Mouse (Mus musculus): Measurements from ENCODE around the gene Cpxm1. TPM values are rescaled to one million over a fixed set of nuclear protein-coding genes. Genes with fewer than 3 reads are reported as not detected.

Gene Cpxm1
- total RNA-seq (2022): 1 to 10 TPM; 2.6 to 5.2 (median 3.8) TPM

DNA sequence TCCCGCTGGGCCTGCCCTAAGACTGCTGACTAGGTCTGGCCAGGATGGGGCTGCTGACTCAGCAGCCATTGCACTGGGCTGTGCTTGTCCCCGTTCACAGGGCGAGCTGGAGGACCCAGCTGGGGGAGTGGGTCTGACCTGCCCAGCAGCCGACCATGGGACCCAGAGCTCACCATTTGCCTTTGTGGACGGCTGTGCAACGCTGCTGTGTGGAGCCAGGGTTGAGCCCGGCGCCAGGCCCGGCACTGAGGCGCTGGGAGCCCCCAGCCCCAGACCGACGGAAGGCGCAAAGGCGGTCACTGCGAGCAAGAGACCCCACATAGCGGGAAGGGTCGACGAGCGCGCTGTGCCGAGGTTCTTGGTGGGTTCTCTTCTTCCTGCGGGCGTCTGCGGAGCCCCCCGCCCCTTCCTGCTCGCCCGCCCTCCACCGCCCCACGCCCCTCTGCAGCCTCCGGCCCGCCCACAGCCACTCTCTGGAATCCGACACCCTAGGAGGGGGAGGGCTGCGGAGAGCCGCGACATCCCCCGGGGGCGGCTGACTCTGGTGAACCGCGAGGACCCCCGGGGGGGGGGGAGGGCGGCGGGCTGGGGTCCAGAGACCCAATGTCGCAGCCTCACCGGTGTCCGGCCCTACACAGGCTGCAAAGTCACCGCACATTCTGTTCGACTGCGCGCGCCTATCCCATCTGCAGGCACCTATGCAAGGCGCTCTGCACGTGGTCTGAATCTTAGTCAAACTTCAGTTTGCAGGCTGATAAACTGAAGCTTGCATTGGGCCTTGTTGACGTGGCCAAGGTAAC lies at the start of gene Cpxm1:
Cpxm1 (minus strand) TSS at position 389 of the 800 bp plus-strand sequence.
- DNase-seq (ENCODE audit: low spot score): no peak

DNA sequence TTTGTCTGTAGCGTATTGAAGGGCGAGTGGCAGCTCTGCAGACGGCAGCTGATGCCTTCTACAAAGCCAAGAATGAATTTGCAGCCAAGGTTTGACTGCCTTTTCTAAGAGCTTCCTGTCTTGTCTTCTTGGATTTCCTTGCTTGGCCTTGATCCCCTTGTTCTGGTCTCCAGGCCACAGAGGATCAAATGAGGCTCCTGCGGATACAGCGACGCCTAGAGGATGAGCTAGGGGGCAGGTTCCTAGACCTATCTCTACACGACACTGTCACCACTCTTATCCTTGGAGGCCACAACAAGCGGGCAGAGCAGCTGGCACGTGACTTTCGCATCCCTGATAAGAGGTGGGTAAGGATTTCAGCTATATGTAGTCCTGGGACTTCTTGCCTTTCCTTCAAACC lies 44.8 kb upstream of the Cpxm1 start:
- DNase-seq (ENCODE audit: low spot score): no peak

DNA sequence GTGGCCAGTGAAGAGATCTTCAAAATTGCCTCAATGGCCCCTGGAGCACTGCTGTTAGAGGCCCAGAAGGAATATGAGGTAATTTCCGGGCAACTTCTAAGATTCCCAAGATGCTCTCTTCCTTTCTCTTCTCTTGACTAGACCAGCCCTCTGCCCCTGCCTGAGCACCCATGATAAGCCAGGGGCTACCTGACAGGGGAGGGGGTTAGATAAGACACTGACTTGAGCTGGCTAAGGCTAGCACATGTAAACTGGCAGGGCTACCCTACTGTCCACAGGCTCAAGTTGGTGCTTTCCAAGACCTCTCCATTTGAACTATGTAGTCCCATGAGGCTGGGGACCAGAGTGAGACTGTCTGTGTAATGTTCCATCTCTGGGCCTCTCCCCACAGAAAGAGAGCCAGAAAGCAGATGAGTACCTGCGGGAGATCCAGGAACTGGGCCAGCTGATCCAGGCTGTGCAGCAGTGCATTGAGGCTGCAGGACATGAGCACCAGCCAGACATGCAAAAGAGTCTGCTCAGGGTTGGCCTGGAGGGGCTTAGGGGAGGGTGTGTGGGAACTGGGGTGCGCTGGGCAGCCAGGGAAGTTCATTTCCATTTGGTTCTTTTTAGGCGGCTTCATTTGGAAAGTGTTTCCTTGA lies 42.6 kb upstream of the Cpxm1 start:
- DNase-seq (ENCODE audit: low spot score): no peak

DNA sequence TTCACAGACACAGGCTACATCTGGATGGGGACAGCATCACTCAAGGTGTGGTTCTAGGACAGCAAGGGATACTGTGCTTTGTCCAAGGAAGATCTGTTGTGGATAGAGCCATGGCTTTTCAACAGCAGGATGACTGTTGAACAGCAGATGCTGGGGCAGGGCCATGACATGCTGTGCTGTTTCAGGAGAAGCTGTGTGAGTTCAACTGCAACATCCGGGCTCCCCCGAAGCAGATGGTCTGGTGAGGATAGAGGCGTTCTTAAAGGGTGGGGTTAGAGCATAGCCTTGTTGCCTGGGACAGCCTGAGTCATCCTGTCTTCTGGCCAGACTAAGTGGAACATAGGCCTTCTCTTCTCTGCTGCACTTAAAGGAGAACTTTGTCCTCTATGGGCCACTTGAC lies 41.5 kb upstream of the Cpxm1 start:
- DNase-seq (ENCODE audit: low spot score): no peak

DNA sequence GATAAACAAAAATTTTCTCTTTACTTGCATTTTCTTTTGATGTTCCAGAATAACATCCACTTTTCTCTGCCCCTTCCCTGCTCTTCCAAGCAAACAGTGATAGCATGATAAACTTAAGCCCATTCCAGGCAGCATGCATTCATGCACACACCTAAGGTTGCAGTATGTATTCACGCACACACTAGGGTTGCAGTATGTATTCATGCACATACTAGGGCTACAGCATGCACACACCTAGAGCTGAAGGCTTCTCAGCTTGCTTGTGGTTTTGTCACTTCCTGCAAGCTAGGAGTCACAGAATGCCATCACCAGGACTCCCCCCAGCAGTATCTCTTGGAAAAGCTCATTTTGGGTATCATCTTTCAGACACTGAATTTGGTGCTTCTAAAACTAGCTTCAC lies 39.4 kb upstream of the Cpxm1 start:
- no peak for DNase-seq (ENCODE audit: low spot score)

DNA sequence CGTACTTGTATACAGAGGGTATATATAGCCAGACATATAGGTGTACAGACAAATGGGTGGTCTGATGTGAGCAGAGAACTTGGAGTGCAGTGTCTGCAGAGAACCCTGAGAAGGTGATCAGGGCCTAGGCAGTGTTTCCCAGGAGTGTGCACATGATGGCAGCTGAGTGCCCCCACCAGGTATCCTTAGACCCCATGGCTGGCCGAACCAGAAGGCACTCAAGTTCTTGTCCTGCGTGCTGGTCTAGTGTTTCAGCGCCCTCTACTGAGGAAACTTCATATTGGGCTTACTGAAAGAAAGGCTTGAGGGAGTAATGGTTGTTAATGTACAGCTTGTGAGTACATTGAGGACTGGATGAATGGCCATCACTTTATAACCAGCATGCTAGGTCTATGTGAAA lies 35.8 kb upstream of the Cpxm1 start:
- peak; percentile 55 for DNase-seq (ENCODE audit: low spot score)

DNA sequence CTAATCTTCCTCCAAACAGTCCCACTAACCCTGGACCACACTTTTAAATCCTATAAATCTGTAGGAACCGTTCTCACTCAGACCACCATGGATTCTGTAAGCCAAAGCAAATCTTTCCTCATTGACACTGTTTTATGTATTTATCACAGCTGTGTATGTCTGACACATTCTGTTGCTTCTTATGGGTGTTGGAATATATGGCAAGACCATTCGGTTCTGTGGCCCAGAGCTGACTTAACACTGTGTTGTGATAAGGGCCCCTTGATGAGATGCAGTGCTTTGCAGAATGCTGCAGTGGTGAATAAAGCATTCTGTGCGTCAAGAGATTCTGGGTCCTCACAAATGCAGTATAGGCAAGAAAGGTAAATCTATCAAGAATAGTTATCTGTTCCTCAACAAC lies 34.8 kb upstream of the Cpxm1 start:
- no peak for DNase-seq (ENCODE audit: low spot score)

DNA sequence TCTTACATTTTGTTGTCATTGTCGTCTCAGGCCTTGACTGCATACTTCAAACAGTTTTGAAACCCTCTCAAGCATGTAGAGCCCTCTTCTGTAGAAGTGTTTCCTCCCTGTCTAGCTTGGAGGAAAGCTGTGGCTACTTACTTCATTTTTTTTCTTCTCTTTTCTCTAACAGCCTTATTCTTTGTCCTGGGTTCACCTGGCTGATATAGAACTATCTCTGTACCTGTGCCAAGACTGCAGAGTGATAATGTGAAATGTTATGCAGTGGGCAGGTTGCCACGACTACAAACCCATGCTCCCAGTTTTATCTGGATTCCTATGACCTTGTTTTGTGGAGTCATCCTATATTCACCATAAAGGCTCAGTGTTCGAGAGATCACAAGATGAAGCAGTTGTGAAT lies 33.1 kb upstream of the Cpxm1 start:
- DNase-seq (ENCODE audit: low spot score): no peak

DNA sequence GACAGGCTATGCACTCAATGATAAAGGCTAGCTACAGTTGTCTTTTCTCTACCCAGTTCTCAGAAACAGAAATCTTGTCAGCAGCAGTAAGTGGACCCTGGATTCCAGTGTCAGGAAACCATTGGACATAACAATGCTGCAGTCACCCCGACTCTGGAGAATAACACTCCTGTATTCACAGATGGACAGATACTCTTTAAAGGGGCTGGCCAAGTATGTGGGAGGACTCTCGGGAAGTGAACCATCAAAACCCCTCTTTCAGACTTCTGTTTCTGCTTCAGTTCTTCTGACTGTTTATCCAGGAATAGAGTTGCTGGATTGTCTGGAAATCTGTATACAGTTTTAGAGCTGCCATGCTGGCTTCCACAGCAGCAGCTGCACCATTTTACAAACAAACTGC lies 32.5 kb upstream of the Cpxm1 start:
- no peak for DNase-seq (ENCODE audit: low spot score)

DNA sequence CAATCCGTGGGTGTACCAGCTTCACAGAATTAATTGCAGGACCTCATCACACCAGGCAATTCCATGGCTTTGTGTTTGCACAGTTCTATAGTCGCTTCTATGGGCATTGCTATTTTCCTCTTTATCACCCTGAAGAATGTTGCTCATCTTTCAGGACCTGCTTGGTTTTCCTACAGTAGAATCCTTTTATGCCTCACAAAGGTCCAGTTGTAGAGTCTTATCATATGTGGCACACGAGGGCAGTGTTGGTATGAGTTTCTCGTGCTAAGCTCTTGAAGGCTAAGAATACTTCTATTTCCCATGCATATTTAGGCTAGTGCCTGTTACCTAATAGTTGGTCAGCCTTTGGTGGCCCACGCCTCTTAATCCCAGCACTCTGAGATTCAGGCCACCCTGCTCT lies 27.7 kb upstream of the Cpxm1 start:
- DNase-seq (ENCODE audit: low spot score): no peak

DNA sequence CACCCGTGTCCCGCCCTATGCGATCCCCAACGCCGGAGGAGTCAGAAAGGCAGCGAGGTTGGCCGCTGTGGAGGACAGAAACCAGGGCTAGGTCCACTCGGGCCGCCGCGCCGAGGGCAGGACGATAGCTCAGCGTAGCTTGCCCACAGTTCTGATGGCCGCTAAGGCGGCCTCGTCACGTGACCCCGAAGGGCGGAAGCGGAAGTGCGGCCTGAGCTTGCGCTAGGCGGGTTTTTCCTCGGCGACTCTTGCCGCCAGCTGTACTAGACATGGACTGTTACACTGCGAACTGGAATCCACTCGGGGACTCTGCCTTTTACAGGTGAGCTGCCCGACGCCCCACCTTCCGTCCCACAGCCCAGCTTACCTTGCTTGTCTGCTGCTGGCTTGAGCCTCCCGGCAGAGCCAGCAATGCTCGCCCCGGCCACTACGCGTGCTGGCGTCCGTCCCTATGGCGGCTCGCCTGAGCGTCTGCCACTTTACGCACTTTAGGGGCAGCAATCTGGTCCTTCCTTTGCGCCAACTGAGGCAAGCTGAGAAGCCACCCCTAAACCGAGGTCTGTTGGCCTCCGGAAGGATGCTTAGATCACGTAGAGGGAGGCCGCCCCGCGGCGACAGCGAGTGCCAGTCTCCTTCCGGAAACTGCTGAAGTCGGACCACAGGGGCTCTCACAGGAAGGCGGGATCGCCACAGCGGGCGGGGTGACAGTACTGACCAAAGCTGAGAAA lies 26.9 kb upstream of the Cpxm1 start, which contains the start of the genes Vps16 and Pced1a:
Vps16 (plus strand) TSS at position 214 of the 728 bp plus-strand sequence.
Pced1a (minus strand) TSS at position 576 of the 728 bp plus-strand sequence.
- peak; percentile 93 for DNase-seq (ENCODE audit: low spot score)

DNA sequence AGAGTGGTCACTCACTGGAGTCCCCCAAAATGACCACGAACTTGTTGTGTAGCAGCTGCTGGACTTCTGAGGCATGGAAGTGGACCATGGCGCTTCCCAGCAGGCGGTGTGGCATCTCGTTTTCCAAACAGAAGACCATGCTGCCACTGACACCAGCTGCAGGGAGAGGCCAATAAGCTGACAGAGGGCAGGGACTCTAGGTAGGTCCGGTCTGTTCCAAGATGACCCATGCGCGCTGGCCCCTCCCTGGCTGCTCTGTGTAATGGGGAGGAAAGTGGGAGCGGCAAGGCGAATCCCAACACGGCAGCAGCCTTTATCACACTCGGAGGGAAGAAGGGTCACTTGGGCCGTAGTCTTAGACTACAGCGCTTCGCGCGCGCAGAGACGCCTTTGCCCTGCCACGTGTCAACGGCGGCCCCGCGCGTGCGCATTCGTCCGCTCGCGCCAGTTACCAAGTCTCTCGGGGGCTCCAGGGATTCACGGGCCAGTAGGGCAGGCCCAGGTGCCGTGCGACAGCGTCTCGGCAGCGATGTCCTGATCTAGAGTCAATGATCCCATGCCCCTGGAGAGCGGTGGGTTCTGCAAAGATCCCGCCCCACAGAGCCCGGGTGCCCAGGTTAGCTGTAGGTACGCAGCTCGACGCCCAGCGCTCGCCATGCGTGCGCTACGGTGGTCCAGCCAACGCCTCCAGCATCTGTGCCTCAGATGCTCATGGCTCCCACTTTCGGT lies 26.2 kb upstream of the Cpxm1 start:
- DNase-seq (ENCODE audit: low spot score): peak; percentile 68

DNA sequence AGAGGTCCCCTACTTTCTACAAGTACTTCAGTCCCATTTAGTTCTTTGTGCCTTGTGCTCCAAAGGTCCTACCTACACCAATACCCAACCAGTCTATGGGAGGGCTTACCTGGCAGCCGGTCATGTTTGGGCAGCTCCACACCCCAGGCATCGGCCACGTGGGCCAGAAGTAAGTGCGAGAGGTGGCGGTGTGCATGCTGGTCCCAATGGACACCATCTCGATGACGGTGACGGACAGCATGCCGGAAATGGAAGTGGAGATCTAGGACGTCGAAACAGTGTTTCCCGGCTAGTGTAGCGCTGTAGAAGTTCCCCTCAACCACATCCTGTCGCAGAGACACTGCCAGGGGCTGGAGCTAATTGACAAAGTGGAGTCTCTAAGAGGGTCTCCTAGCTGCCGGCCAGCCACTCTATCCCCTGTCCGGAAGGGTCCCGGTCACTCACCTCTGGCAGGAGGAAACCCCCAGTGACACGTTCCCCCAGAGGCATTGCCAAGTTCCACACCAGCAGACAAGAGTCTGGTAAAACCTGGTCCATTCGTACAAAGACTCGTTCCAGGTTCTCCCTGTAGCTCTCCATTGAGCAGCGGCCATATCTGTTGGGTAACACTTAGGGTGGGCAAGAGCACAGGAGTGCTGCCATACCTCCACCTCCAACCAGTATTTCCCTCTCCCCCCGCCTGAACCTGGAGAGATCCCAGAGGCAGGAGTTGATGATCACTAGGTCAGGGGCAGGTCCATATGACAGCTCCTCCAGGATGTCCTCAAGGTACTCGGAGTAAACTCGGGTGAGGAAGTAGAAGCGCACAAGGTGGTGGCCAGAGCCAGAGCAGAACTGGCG lies 24.6 kb upstream of the Cpxm1 start:
- DNase-seq (ENCODE audit: low spot score): no peak

DNA sequence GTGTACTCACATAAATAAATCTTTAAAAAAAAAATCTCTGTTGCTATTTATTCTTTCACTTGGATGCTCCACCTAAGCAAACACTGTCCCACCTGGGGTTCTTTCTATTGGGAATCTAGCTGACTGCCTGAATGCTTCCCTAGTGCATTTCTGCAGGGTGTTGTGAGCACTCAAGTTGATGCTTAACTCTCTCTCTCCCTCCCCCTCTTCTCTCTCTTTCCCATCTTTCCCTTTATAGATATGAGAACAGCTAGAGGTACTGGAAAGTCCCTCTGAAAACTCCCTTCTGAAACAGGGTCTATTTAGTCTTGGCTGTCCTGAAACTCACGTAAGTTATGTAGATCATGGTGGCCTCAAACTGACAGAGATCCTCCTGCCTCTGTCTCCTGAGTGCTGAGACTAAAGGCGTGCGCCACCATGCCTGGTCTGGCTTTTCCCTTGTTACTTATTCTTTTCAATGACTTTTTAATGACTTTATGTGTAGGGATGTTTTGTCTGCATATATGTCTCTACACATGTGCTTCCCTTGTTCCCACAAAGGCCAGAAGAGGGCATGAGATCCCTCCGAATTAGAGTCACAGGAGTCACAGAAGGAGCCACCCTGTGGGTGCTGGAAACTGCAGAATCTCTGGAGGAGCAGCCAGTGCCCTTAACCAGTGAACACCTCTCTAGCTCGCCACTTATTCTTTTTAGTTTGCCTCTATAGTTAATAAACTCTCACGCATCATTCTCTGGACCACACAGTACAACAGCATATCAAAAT lies 16.9 kb upstream of the Cpxm1 start:
- DNase-seq (ENCODE audit: low spot score): no peak

DNA sequence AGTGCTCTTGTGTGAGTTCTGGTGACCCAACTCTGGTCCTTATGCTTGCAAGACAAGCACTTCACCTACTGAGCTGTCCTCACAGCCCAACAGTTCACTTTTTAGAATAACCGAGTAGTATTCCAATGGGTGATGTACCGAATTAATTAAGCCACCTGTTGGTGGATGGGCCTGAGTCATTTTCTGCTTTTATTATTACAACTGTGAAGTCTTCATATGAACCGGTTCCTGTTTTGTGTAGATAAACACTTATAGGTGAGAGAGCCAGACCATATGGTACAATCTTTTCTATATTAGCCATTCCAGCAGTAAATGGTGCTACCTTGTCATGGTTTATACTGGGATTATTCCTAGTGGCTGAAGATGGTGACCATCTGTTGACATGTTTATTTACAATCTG lies 15.4 kb upstream of the Cpxm1 start:
- no peak for DNase-seq (ENCODE audit: low spot score)

DNA sequence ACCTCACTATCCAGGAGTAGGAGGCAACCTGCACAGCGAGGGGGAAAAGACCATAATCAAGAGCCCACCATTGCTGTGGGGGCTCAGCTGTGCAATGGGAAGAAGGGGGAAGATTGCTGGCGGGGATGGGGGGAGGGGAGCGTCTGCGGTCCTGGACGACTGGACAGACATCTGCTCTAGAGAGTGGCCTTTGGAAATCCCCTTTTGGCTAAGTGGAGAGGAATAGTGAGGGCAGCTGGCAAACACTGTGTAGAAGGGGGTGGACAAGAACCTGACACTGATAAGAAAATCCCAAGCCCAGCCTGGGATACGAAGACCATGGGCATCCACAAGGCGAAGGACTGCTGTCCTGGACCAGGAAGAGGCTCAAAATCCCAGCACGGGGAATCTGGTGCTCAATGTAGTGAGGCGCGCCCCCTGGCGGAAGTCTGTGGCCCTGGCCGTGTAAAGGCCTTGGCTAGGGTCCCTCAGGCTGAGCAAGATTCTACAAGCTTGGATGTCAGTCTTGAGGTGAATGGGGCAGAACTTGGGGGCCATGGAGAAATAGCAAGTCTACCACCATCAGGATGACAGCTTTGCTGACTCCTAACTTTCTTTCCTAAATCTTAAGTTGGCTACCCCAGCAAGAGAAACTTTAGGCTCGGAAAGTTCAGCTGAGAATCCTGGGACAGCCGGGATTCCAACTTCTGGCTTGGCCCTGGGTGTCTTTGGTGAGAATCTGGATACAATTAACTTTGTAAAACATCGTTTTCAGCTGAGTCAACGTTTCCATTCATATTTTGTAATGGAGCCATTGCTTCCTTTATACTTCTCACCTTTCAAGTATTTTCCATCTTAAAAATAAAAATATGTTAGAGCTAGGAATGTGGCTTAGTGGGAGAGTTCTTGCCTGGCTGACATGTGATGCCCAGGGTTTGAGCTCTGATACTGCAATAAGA lies 14.5 kb upstream of the Cpxm1 start:
- DNase-seq (ENCODE audit: low spot score): peak; percentile 81

DNA sequence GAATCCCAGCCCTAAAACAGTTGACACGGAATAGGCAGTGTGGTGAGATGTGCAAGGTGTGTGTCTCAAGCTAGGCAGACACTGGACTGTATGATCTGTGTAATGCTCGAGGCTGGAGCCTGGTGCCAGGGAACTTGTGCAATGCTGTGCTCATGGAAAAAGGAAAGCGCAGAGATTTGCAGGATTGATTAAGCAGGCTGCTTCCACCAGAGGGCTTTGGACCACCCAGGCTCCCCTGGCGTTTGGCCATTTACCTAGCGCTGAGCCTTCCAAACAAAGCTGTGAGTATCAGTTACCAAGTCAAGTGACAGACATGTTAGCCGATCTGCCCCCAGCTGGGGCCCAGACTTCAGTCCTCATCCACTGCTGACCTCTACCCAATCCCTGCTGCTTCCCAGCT lies 10.8 kb upstream of the Cpxm1 start:
- no peak for DNase-seq (ENCODE audit: low spot score)

DNA sequence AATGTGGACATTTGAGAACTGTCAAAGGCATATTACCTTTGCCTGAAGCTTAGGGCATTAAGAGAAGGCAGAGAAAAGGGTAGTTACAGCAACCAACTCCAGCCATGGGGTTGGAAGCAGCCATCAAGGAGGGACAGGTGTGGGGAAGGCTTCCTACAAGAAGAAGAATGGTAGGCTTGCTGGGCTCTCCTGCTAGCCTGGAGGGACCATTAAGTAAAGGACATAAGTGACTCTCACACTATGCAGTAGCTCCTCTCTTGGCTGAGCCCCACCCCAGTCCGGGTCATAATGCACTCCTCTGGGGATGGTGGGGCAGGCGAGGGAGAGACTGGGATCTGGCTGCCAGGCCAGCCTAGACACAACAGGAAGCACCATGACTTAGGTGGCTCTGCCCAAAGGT lies 8.8 kb upstream of the Cpxm1 start, which contains the start of gene Tmem239:
Tmem239 (plus strand) TSS at position 301 of the 400 bp plus-strand sequence.
- no peak for DNase-seq (ENCODE audit: low spot score)

DNA sequence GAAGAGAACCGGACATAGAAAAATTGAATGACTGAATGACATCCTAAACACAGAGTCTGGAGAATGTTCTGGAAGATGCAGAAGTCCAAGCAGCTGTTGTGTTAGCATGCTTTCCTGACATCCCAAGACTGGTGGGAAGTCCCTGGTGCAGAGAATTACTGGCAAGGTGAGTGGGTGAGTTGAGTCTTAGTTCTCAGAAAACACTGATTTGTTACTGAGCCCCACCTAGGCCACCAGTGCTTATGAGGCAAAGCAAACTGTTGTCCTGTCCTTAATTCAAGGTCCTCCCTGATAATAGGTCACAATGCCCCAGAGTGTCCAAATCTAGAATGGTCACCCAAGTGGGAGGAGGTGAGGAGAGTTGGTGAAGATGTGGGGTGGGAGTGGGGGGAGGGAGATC lies 7.6 kb upstream of the Cpxm1 start, which contains the start of the genes Gm28372 and 1700020A23Rik:
Gm28372 (plus strand) TSS at position 301 of the 400 bp plus-strand sequence.
1700020A23Rik (plus strand) TSS at position 321 of the 400 bp plus-strand sequence.
- no peak for DNase-seq (ENCODE audit: low spot score)

Data from heart, adult 8-10 months (tissue).